Mouse (Mus musculus) ovary, postnatal 36 days (tissue): ENCODE data around the gene Vmn1r111.
"Not testable (repeated sequence)": the region's sequence is repeated elsewhere in the genome, so short reads cannot be mapped to it uniquely, and the experiment has no call there.

Source experiments
- DNase-seq: peaks from one replicate; pipeline ENCODE4 v3.0.0; 2022; ENCODE audit warnings: low spot score, mixed read lengths

Vmn1r111 gene

DNA sequence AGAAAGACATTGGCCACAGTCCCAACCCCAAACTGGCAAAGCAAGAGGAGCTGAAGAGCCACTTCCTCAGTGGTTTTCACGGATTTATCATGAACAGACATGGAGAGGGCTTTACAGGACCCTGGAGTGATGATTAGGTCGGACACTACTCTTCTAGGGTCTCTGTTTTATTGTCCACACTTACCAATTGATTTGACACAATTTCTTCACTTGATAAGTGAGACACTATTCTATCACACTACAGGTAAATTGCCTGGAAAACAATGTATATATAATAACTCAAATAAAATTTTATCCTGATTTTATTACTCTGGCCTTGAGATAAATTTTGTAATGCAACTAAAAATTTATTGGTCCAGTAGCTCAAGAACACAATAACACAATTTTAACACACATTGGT is at the start of gene Vmn1r111:
TSS of gene Vmn1r111 (minus strand) at position 101 of the 400 bp plus-strand sequence.
- DNase-seq: not testable (repeated sequence)

DNA sequence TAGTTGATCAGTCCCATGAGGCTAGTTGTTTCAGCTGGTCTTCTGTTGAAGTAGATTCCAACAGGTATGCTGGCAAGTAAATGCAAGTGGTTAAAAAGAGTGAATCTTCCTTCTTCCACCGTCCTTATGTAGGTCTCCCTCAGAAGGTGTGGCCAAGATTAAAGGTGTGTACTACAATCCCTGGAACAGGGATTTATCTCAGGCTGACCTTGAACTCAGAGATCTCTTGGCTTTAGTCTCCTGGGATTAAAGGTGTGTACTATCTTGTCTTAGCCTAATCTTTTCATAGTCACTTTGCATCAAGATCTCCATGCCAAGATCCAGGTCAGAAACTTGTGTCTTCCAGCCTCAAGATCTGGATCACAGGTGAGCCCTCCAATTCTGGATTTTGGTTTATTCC is 27.5 kb upstream of the Vmn1r111 start, which contains the start of gene Gm10668:
TSS of gene Gm10668 (minus strand) at position 101 of the 400 bp plus-strand sequence.
- not testable (repeated sequence) for DNase-seq

DNA sequence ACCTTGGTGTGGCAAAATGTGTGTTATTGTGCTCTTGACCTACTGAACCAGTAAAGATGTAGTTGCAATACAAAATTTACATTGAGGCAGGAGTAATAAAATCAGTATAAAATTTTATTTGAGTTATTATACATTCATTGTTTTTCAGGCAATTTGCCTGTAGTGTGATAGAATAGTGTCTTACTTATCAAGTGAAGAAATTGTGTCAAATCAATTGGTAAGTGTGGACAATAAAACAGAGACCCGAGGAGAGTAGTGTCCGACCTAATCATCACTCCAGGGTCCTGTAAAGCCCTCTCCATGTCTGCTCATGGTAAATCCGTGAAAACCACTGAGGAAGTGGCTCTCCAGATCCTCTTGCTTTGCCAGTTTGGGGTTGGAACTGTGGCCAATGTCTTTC is 34.4 kb downstream of the Vmn1r111 start, which contains the start of gene Vmn1r107:
TSS of gene Vmn1r107 (plus strand) at position 301 of the 400 bp plus-strand sequence.
- DNase-seq: not testable (repeated sequence)
